Mouse (Mus musculus) MEL (cell line): ENCODE results near the gene Hist1h2ae.

Source experiments
- CTCF ChIP-seq, 3 experiments: IDR thresholded peaks in 2 of 3; conservative IDR thresholded peaks in 1 of 3; 2 replicates each; pipeline ENCODE4 v1.5.1; 2011 to 2012; ENCODE audit warnings: low read length in 3 of 3, low read depth in 2 of 3, mild to moderate bottlenecking in 2 of 3, improper control_type of control experiment in 1 of 3, inconsistent platforms in 1 of 3, mixed read lengths in 1 of 3, moderate library complexity in 1 of 3; ENCODE audit not compliant: control insufficient read depth in 1 of 3, insufficient read depth in 1 of 3, poor library complexity in 1 of 3, severe bottlenecking in 1 of 3
- USF1 ChIP-seq: IDR thresholded peaks from 2 replicates; pipeline ENCODE4 v1.6.1; 2014; ENCODE audit warnings: low read depth, mild to moderate bottlenecking, inconsistent platforms, low read length, improper control_type of control experiment, moderate library complexity

GRCm38 (mm10) chr13:23532262-23533075 is 38.6 kb downstream of the Hist1h2ae start:
- TF ChIP-seq CTCF (IDR thresholded peaks at IDR 0.05 in 2 of 3, conservative IDR thresholded peaks at IDR 0.05 in 1 of 3; ENCODE audit: control insufficient read depth in 1 of 3, insufficient read depth in 1 of 3, low read depth in 2 of 3, low read length in 3 of 3, poor library complexity in 1 of 3, severe bottlenecking in 1 of 3), result no peak
- no peak for TF ChIP-seq USF1
